Mouse (Mus musculus): Measurements from ENCODE around the gene Tspan17. TPM values are rescaled to one million over a fixed set of nuclear protein-coding genes. Genes with fewer than 3 reads are reported as not detected.

The Tspan17 gene
- polyA plus RNA-seq, 1 experiment from 2014 or later, result 137 TPM

- peaks cover 4% of the 10 kb centered on the region; the same call in 1 of the 2 replicates for H3K27me3 ChIP-seq (replicated peaks)
- no peaks in the 10 kb centered on the region for H3K36me3 ChIP-seq
- no peak overlapping the region for H3K4me2 ChIP-seq
- H3K4me1 ChIP-seq, result peaks cover 78% of the 10 kb centered on the region
- H3K9me3 ChIP-seq (replicated peaks), result no peaks in the 10 kb centered on the region
- 28% methylated on average over 12 of the region's 12 CpGs for WGBS
- peak overlapping the region; percentile 19; the same call in 1 of the 2 replicates for H3K27ac ChIP-seq (replicated peaks)
- ATAC-seq (ENCODE audit: low FRiP score), result no peak
- no peak overlapping the region for H3K9ac ChIP-seq (replicated peaks)
- no peak overlapping the region for H3K4me3 ChIP-seq (replicated peaks)
Observed at GRCm38 (mm10) chr13:54754169-54755080, 34.8 kb upstream of the Tspan17 start.

GRCm38 (mm10) chr13:54755201-54755830 is 33.9 kb upstream of the Tspan17 start:
- H3K4me1 ChIP-seq, result peaks cover 78% of the 10 kb centered on the region
- ATAC-seq (ENCODE audit: low FRiP score), result no peak
- H3K9ac ChIP-seq (replicated peaks), result 0 out of 2 replicates have a peak overlapping the region, but pooled peaks have one; percentile 6
- no peak overlapping the region for H3K4me3 ChIP-seq (replicated peaks)
- peak overlapping the region; percentile 17; the same call in 1 of the 2 replicates for H3K4me2 ChIP-seq
- H3K36me3 ChIP-seq, result no peaks in the 10 kb centered on the region
- no peaks in the 10 kb centered on the region for H3K9me3 ChIP-seq (replicated peaks)
- peak overlapping the region; percentile 71 for H3K27ac ChIP-seq (replicated peaks)
- H3K27me3 ChIP-seq (replicated peaks), result peaks cover 7% of the 10 kb centered on the region; the same call in 1 of the 2 replicates
- 10% methylated on average over 9 of the region's 9 CpGs for WGBS

DNA sequence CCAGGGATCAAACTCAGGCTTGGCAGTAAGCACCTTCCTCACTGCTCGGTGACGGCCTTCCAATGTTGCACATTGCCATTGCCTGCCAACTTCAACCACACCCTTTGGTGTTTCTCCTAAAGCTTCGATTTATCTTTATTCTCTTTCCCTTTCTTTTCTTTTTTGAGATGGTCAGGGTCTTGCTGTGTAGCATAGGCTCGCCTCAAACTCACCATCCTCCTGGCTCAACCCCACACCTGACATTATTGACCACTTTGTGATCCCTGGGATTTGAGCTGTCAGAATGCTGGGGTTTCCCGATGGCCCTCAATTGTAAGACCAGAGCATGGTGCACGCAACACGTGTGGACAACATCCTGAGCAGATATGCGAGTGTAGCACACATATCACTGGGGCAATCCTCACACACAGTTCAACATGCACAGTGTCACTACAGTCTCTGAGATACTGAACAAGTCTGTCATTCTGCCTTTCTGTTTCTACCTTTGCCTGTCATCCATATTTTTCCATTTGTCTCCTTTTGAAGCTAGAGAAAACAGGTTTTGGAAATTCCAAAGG is 32.9 kb upstream of the Tspan17 start:
- no peak overlapping the region for H3K27ac ChIP-seq (replicated peaks)
- H3K4me3 ChIP-seq (replicated peaks), result no peak overlapping the region
- peaks cover 13% of the 10 kb centered on the region; the same call in 1 of the 2 replicates for H3K27me3 ChIP-seq (replicated peaks)
- WGBS, result 89% methylated on average over 8 of the region's 8 CpGs
- peaks cover 72% of the 10 kb centered on the region for H3K4me1 ChIP-seq
- H3K4me2 ChIP-seq, result no peak overlapping the region
- no peak for ATAC-seq (ENCODE audit: low FRiP score)
- no peaks in the 10 kb centered on the region for H3K9me3 ChIP-seq (replicated peaks)
- no peaks in the 10 kb centered on the region for H3K36me3 ChIP-seq
- no peak overlapping the region for H3K9ac ChIP-seq (replicated peaks)

GRCm38 (mm10) chr13:54757093-54757830 is 31.9 kb upstream of the Tspan17 start:
- Histone ChIP-seq H3K27ac (replicated peaks) (peak overlapping the region; percentile 93), H3K36me3 (no peaks in the 10 kb centered on the region), H3K9me3 (replicated peaks) (no peaks in the 10 kb centered on the region), H3K4me2 (peak overlapping the region; percentile 86), H3K27me3 (replicated peaks) (peaks cover 11% of the 10 kb centered on the region; the same call in 1 of the 2 replicates), H3K9ac (replicated peaks) (peak overlapping the region; percentile 55), H3K4me3 (replicated peaks) (peak overlapping the region; percentile 44), H3K4me1 (peaks cover 67% of the 10 kb centered on the region)
- ATAC-seq (ENCODE audit: low FRiP score), result 0 out of 2 replicates have a peak, but pooled peaks have one; percentile 0
- 24% methylated on average over 10 of the region's 10 CpGs for WGBS

DNA sequence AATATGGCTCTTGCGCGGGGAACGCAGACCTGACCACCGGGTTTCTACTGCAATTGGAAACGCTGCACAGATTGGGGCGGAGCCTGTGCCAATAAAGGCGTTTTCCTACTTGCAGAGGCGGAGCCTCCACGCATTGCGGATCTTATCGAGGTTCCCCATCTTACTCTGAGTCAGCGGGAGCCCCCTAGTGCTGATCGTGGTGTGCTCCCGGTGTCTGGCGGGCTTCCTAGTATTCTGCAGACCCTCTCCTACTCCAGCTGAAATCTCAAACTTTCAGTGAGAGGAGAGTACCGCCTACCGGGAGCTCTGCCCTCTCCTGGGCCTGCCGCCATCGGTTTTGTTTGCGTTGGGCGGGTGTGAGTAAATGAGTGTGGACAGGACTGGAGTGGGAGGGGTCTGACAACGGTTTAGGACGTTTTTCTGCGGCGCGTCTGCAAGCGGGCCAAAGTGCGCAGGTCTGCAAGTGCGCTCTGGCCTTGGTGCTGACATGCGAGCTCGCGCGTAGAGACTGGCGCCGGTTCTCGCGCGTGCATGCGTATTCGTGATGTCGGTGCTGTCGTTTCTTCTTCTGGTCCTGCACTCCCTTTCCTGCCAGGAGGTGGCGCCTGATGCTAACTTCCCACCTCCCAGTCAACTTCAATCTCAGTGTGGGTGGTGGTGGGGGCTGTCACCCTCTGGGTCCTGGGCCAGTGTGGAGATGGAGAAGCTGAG is 31.0 kb upstream of the Tspan17 start:
- peak overlapping the region; percentile 93 for H3K27ac ChIP-seq (replicated peaks)
- H3K27me3 ChIP-seq (replicated peaks), result peaks cover 20% of the 10 kb centered on the region
- peak overlapping the region; percentile 57 for H3K9ac ChIP-seq (replicated peaks)
- under 1% methylated on average over 43 of the region's 43 CpGs for WGBS
- peaks cover 61% of the 10 kb centered on the region for H3K4me1 ChIP-seq
- H3K9me3 ChIP-seq (replicated peaks), result no peaks in the 10 kb centered on the region
- H3K4me3 ChIP-seq (replicated peaks), result peak overlapping the region; percentile 44
- H3K4me2 ChIP-seq, result peak overlapping the region; percentile 86
- no peaks in the 10 kb centered on the region; the same call in 1 of the 2 replicates for H3K36me3 ChIP-seq
- ATAC-seq (ENCODE audit: low FRiP score), result peak; percentile 87

DNA sequence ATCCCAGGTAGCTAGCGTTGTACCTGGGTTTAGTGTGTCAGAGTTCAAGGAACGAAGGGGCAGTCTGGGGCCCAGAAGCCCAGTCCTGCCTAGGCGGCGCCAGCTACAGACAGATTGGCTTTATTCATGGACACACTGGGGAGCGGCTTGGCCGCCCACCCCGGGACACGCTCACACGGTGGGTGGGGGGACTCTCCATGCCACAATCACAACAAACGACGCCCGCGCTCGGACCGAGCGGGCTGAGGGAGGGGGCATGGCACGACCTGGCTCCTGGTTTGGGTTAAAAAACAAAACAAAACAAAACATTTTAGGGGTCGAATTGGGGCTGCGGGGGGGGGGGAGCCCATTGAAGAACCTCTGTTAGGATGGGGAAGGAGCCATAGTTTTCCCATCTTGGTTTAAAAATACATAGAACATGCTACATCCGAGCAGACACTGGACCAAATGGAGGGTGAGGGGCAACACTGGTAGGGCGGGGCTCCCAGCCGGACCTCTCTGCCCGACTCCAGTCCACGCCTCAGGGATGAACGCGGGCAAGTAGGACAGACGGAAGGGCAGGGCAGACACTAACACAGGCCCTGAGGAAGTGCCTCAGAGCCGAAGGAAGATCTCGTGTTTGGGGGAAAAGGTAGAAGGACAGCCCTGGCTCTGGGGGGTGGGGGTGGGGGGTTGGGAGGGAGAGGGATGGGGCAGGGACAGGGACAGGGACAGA is 30.3 kb upstream of the Tspan17 start:
- Histone ChIP-seq H3K27me3 (replicated peaks) (peaks cover 27% of the 10 kb centered on the region), H3K4me1 (peaks cover 58% of the 10 kb centered on the region), H3K9ac (replicated peaks) (peak overlapping the region; percentile 55), H3K9me3 (replicated peaks) (no peaks in the 10 kb centered on the region), H3K27ac (replicated peaks) (peak overlapping the region; percentile 93), H3K4me3 (replicated peaks) (peak overlapping the region; percentile 44), H3K36me3 (no peaks in the 10 kb centered on the region; the same call in 1 of the 2 replicates), H3K4me2 (peak overlapping the region; percentile 86)
- ATAC-seq (ENCODE audit: low FRiP score), result peak; percentile 43; the same call in 1 of the 2 replicates
- WGBS, result 1% methylated on average over 29 of the region's 29 CpGs

DNA sequence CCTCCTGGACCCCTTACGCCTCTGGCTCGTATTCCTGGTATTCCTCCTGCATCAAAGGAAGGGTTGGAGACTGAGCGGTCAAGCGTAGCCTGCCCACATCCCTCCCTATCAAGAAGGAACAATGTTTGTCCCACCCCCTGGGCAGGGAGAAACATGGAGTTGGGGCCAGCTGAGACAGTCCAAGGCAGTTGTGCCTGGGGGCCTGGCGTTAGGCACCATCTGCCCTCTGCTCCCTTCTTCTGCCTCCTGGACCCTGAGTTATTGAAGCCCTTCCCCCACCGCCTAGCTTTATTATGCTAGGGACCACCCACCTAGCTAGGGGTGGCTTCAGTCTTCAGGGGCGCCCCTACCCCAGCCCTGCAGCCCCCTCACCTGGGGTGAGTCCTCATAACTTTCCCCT is 29.7 kb upstream of the Tspan17 start:
- ATAC-seq (ENCODE audit: low FRiP score), result no peak
- peak overlapping the region; percentile 86 for H3K4me2 ChIP-seq
- H3K9ac ChIP-seq (replicated peaks), result no peak overlapping the region; the same call in 1 of the 2 replicates
- 5% methylated on average over 7 of the region's 7 CpGs for WGBS
- no peaks in the 10 kb centered on the region for H3K9me3 ChIP-seq (replicated peaks)
- H3K27ac ChIP-seq (replicated peaks), result 0 out of 2 replicates have a peak overlapping the region, but pooled peaks have one; percentile 93
- H3K36me3 ChIP-seq, result no peaks in the 10 kb centered on the region; the same call in 1 of the 2 replicates
- peak overlapping the region; percentile 44; the same call in 1 of the 2 replicates for H3K4me3 ChIP-seq (replicated peaks)
- H3K27me3 ChIP-seq (replicated peaks), result peaks cover 33% of the 10 kb centered on the region
- peaks cover 55% of the 10 kb centered on the region for H3K4me1 ChIP-seq

GRCm38 (mm10) chr13:54760164-54760795 is 28.9 kb upstream of the Tspan17 start:
- ATAC-seq (ENCODE audit: low FRiP score), result no peak
- Histone ChIP-seq H3K4me1 (peaks cover 55% of the 10 kb centered on the region), H3K9ac (replicated peaks) (no peak overlapping the region), H3K27me3 (replicated peaks) (peaks cover 39% of the 10 kb centered on the region), H3K4me2 (no peak overlapping the region), H3K27ac (replicated peaks) (no peak overlapping the region), H3K36me3 (no peaks in the 10 kb centered on the region; the same call in 1 of the 2 replicates), H3K9me3 (replicated peaks) (no peaks in the 10 kb centered on the region), H3K4me3 (replicated peaks) (no peak overlapping the region)
- WGBS, result 65% methylated on average over 8 of the region's 8 CpGs

DNA sequence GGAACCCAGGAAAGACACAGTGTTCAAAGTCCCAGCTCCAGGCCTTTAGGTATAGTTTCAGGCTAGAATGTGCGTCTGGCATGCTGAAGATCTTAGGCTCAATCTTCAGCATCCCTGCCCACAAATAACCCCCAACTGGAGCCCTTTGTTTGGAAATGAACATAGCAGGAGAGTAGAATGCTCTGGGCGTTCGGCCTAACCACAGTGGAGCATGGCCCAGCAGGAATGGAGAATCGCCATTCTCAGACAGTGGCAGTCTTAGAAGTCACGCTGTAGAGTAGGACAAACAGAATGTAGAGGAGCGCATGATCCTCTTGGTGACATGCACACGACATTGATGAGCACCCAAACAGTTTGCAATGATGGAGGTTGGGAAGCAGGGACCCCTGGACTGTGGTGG is 28.3 kb upstream of the Tspan17 start:
- no peak for ATAC-seq (ENCODE audit: low FRiP score)
- H3K9me3 ChIP-seq (replicated peaks), result no peaks in the 10 kb centered on the region
- peaks cover 55% of the 10 kb centered on the region for H3K4me1 ChIP-seq
- H3K9ac ChIP-seq (replicated peaks), result no peak overlapping the region
- H3K27me3 ChIP-seq (replicated peaks), result peaks cover 45% of the 10 kb centered on the region
- WGBS, result 77% methylated on average over 7 of the region's 7 CpGs
- no peak overlapping the region for H3K27ac ChIP-seq (replicated peaks)
- H3K36me3 ChIP-seq, result no peaks in the 10 kb centered on the region; the same call in 1 of the 2 replicates
- no peak overlapping the region for H3K4me3 ChIP-seq (replicated peaks)
- no peak overlapping the region for H3K4me2 ChIP-seq

Measured in neural tube, embryonic 15.5 days (tissue).